Mouse (Mus musculus) limb, embryonic 11.5 days (tissue): ENCODE measurements at regions not wholly inside any gene's neighbourhood (a gene's known extent, or its start where the extent isn't known, plus 50 kb on each side); places are given as distances from the start of the nearest gene placed in this dataset.

ENCODE experiments used
- ATAC-seq: fragments of 200-750 bp; cut with Nextera tagmentation; 2 replicates; pipeline ENCODE4 v1.8.0; 2017; ENCODE audit warnings: low read depth; ENCODE audit not compliant: insufficient number of reproducible peaks, low FRiP score, low TSS enrichment
- DNase-seq: peaks from one replicate; pipeline ENCODE4 v3.0.0-alpha.2; 2015; ENCODE audit warnings: low spot score
- H3K27ac ChIP-seq: fragments of 300-500 bp; sonication (generic); replicated peaks from 2 replicates; pipeline ENCODE4 v1.5.1; 2014; ENCODE audit warnings: low read depth, mild to moderate bottlenecking, low read length
- H3K27me3 ChIP-seq: fragments of 300-500 bp; sonication (generic); 2 replicates; pipeline ENCODE4 v1.6.1; 2014; ENCODE audit warnings: mild to moderate bottlenecking, low read length, mixed read lengths; ENCODE audit not compliant: control insufficient read depth, insufficient read depth
- H3K36me3 ChIP-seq: fragments of 300-500 bp; sonication (generic); 2 replicates; pipeline ENCODE4 v1.6.1; 2014; ENCODE audit warnings: mild to moderate bottlenecking, low read length, moderate library complexity, mixed read lengths; ENCODE audit not compliant: control insufficient read depth, insufficient read depth
- H3K4me1 ChIP-seq: fragments of 300-500 bp; sonication (generic); 2 replicates; pipeline ENCODE4 v1.6.1; 2014; ENCODE audit warnings: low read length, mixed read lengths; ENCODE audit not compliant: control insufficient read depth, insufficient read depth
- H3K4me2 ChIP-seq: fragments of 300-500 bp; sonication (generic); 2 replicates; pipeline ENCODE4 v1.6.1; 2014; ENCODE audit warnings: low read depth, mild to moderate bottlenecking, moderate library complexity; ENCODE audit not compliant: severe bottlenecking
- H3K4me3 ChIP-seq: fragments of 300-500 bp; sonication (generic); 2 replicates; pipeline ENCODE4 v1.5.1; 2014; ENCODE audit warnings: low read depth, low read length
- H3K9ac ChIP-seq: fragments of 300-500 bp; sonication (generic); 2 replicates; pipeline ENCODE4 v1.6.1; 2014; ENCODE audit warnings: mild to moderate bottlenecking, low read length
- H3K9me3 ChIP-seq: fragments of 300-500 bp; sonication (generic); 2 replicates; pipeline ENCODE4 v1.6.1; 2016; ENCODE audit warnings: low read length; ENCODE audit not compliant: control insufficient read depth
- WGBS: fragments of 180-500 bp; shearing (Covaris S2); extraction: QIAGEN DNeasy Blood & Tissue Kit; methylation state at CpG from one replicate; pipeline ENCODE4 v1.1.7; 2014; 5-methylcytosine and 5-hydroxymethylcytosine counted together

- H3K9me3 ChIP-seq: no peaks in the 10 kb centered on the region
- no peak overlapping the region for H3K27ac ChIP-seq
- H3K4me1 ChIP-seq: no peaks in the 10 kb centered on the region
- ATAC-seq (no peak), DNase-seq (no peak)
- no peak overlapping the region for H3K4me3 ChIP-seq
- H3K36me3 ChIP-seq: no peaks in the 10 kb centered on the region
- H3K27me3 ChIP-seq: no peaks in the 10 kb centered on the region
- H3K9ac ChIP-seq: no peak overlapping the region
- no peak overlapping the region for H3K4me2 ChIP-seq
These were observed 60.8 kb upstream of the Camk2d start for GRCm38 (mm10) chr3:126535340-126535739.

DNA sequence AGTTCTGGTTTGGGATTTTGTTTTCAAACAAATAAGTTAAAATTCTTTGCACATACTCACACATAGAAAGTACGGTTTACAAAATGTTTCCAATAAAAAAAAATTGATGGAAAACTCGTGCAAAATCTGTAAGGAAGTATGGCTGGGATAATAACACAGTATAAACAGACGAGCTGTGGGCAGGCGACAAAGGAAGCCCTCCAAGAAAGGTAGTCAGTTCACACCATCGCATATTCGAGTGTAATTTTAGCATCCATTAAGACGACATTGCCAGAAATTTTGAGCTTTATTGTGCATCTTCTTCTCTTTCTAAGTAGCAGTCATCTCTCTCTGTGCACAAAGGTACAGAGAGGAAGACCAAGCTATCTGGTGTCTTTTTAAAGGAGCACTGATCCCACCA is 57.6 kb upstream of the Camk2d start:
- Histone ChIP-seq H3K4me1 (no peaks in the 10 kb centered on the region), H3K9me3 (no peaks in the 10 kb centered on the region), H3K27ac (no peak overlapping the region), H3K4me2 (no peak overlapping the region), H3K36me3 (no peaks in the 10 kb centered on the region), H3K27me3 (no peaks in the 10 kb centered on the region), H3K4me3 (no peak overlapping the region), H3K9ac (no peak overlapping the region)
- ATAC-seq (no peak), DNase-seq (no peak)
- WGBS: 85% methylated on average over 7 of the region's 7 CpGs

- Histone ChIP-seq H3K9me3 (no peaks in the 10 kb centered on the region), H3K27ac (no peak overlapping the region), H3K36me3 (no peaks in the 10 kb centered on the region), H3K9ac (no peak overlapping the region), H3K4me2 (no peak overlapping the region), H3K27me3 (no peaks in the 10 kb centered on the region), H3K4me3 (no peak overlapping the region), H3K4me1 (no peaks in the 10 kb centered on the region)
- DNase-seq: no peak
- 82% methylated on average over 4 of the region's 4 CpGs for WGBS
- no peak for ATAC-seq
These were observed 55.0 kb upstream of the Camk2d start for GRCm38 (mm10) chr3:126541105-126541504.
